Mouse (Mus musculus) kidney, embryonic 16.5 days (tissue): ENCODE results near the gene Krt90. TPM values are rescaled to one million over a fixed set of nuclear protein-coding genes. Genes with fewer than 3 reads are reported as not detected.

ENCODE experiments used
- ATAC-seq: fragments of 200-750 bp; cut with Nextera tagmentation; 2 replicates; pipeline ENCODE4 v1.8.0; 2017; ENCODE audit warnings: moderate TSS enrichment; ENCODE audit not compliant: low FRiP score, low TSS enrichment
- H3K27ac ChIP-seq: fragments of 300-500 bp; sonication (generic); 2 replicates; pipeline ENCODE4 v1.5.1; 2014; ENCODE audit warnings: low read length
- H3K27me3 ChIP-seq: fragments of 300-500 bp; sonication (generic); 2 replicates; pipeline ENCODE4 v1.6.1; 2014; ENCODE audit warnings: low read length, control low read depth, mixed read lengths; ENCODE audit not compliant: insufficient read depth
- H3K36me3 ChIP-seq: fragments of 300-500 bp; sonication (generic); 2 replicates; pipeline ENCODE4 v1.6.1; 2014; ENCODE audit warnings: low read length, control low read depth, mixed read lengths; ENCODE audit not compliant: insufficient read depth
- H3K4me1 ChIP-seq: fragments of 300-500 bp; sonication (generic); 2 replicates; pipeline ENCODE4 v1.6.1; 2014; ENCODE audit warnings: low read length, control low read depth, mixed read lengths; ENCODE audit not compliant: insufficient read depth
- H3K4me2 ChIP-seq: fragments of 300-500 bp; sonication (generic); replicated peaks from 2 replicates; pipeline ENCODE4 v1.6.1; 2014; ENCODE audit warnings: low read depth, low read length
- H3K4me3 ChIP-seq: fragments of 300-500 bp; sonication (generic); 2 replicates; pipeline ENCODE4 v1.5.1; 2014; ENCODE audit warnings: mild to moderate bottlenecking, low read length
- H3K9ac ChIP-seq: fragments of 300-500 bp; sonication (generic); replicated peaks from 2 replicates; pipeline ENCODE4 v1.6.1; 2014; ENCODE audit warnings: low read length
- H3K9me3 ChIP-seq: fragments of 300-500 bp; sonication (generic); 2 replicates; pipeline ENCODE4 v1.6.1; 2016; ENCODE audit warnings: low read length, control low read depth
- WGBS: fragments of 180-500 bp; shearing (Covaris S2); extraction: QIAGEN DNeasy Blood & Tissue Kit; methylation state at CpG from one replicate; pipeline ENCODE4 v1.1.7; 2014; 5-methylcytosine and 5-hydroxymethylcytosine counted together
- polyA plus RNA-seq: library from polyadenylated mRNA; unstranded; fragments of >200 nt; fragmentation: Nextera tagmentation; extraction: Ambion mirVana; gene quantifications from 2 replicates; pipeline ENCODE4 v1.2.1, GENCODE M21; 2015

The Krt90 gene
- 0.10 and 0.15 TPM in 2 replicates for polyA plus RNA-seq

DNA sequence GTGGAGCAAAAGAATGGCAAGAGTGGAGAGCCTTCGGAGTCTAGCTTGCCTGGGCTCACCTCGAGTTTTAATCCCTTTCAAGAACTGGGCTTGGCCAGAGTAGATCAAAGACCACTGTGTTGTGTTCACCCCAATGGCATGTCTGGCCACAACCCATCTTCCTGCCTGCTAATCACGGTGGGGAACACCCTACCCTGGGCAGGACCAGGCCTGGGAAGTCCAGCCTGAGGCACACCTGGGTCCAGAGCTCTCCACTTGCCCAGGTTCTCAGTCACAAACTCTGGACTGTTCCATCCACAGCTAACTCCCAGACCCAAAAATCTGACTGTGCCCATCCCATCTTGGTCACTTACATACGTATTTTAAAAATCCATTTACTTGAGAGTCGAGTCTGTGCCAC lies at the start of gene Krt90:
Gene Krt90 (minus strand): TSS at position 101 of the 400 bp plus-strand sequence.
- Histone ChIP-seq H3K9me3 (no peaks in the 10 kb centered on the region), H3K27ac (no peak within 1 kb of the TSS), H3K36me3 (no peaks in the 10 kb centered on the region), H3K4me2 (no peak within 1 kb of the TSS), H3K4me1 (peaks cover 7% of the 10 kb centered on the region), H3K27me3 (no peaks in the 10 kb centered on the region), H3K4me3 (no peak within 1 kb of the TSS), H3K9ac (no peak within 1 kb of the TSS)
- WGBS, result 65% methylated on average over 5 of the region's 5 CpGs
- no peak for ATAC-seq

DNA sequence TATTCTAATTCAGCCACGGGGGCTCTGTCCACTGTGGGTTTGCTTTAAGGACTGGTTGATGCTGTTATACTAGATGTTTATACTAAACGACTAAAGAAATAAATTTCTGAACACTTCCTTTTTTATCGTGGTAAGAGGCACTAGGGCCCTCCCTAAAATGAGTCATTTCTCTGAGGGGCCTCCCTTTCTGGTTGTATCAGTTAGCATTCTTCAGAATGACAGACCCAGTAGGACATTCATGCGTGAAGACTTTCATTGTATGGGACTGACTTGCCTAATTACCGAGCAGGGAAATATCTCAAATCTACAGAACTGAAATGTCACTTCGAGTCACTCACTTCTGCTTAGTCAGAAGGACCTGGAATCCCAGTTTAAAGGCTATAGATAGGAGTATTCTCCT lies 36.4 kb upstream of the Krt90 start:
- no peaks in the 10 kb centered on the region for H3K9me3 ChIP-seq
- no peak overlapping the region for H3K4me2 ChIP-seq
- H3K27ac ChIP-seq, result no peak overlapping the region
- no peak overlapping the region for H3K4me3 ChIP-seq
- H3K36me3 ChIP-seq, result no peaks in the 10 kb centered on the region
- no peak overlapping the region for H3K9ac ChIP-seq
- no peaks in the 10 kb centered on the region for H3K27me3 ChIP-seq
- WGBS, result 45% methylated on average over 6 of the region's 6 CpGs
- H3K4me1 ChIP-seq, result no peaks in the 10 kb centered on the region; the same call in 1 of the 2 replicates
- ATAC-seq, result no peak

DNA sequence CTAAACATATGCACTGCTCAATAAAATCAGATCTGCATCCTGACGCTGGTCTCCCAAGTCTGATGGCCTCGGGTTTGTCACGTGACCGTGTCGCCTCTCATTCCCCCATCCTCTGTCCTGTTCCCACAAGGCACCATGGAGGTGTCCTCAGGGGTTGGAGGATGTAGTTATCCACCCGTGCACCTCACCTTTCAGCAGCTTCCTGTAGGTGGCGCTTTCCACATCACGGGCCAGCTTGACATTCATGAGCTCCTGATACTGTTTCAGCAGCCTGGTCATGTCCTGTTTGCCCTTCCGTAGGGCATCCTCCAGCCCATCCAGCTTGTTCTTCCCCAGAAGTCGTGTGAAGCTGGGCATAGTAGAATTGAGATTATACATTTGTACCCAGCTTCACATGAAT lies 25.5 kb upstream of the Krt90 start:
- Histone ChIP-seq H3K27ac (no peak overlapping the region), H3K4me1 (no peaks in the 10 kb centered on the region), H3K4me3 (no peak overlapping the region), H3K4me2 (no peak overlapping the region), H3K36me3 (no peaks in the 10 kb centered on the region), H3K9ac (no peak overlapping the region), H3K27me3 (no peaks in the 10 kb centered on the region), H3K9me3 (no peaks in the 10 kb centered on the region)
- WGBS, result 84% methylated on average over 10 of the region's 10 CpGs
- no peak for ATAC-seq

DNA sequence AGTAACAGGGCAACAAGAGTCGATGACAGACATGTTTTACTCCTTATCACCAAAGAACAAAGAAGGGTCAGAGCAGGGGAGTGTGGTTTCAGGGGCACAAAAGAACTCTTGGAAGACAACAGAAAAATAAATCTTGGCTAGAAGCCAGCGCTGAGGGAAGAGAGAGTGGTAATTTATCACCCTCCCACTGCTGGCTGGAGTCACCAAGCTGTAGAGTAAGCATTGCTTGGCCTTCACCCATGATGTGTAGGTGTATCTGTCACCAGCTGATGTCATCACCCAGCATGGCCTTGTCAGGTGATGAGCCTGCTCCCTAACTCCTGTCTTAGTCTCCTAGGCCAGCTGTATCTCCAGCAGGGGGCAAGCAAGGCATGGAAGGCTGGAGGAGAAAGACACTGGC lies 21.7 kb upstream of the Krt90 start:
- H3K27me3 ChIP-seq, result no peaks in the 10 kb centered on the region
- H3K9ac ChIP-seq, result no peak overlapping the region
- no peak overlapping the region for H3K4me3 ChIP-seq
- no peak overlapping the region for H3K4me2 ChIP-seq
- no peaks in the 10 kb centered on the region for H3K36me3 ChIP-seq
- ATAC-seq, result no peak
- 24% methylated on average over 2 of the region's 2 CpGs for WGBS
- no peak overlapping the region for H3K27ac ChIP-seq
- no peaks in the 10 kb centered on the region for H3K4me1 ChIP-seq
- no peaks in the 10 kb centered on the region for H3K9me3 ChIP-seq

DNA sequence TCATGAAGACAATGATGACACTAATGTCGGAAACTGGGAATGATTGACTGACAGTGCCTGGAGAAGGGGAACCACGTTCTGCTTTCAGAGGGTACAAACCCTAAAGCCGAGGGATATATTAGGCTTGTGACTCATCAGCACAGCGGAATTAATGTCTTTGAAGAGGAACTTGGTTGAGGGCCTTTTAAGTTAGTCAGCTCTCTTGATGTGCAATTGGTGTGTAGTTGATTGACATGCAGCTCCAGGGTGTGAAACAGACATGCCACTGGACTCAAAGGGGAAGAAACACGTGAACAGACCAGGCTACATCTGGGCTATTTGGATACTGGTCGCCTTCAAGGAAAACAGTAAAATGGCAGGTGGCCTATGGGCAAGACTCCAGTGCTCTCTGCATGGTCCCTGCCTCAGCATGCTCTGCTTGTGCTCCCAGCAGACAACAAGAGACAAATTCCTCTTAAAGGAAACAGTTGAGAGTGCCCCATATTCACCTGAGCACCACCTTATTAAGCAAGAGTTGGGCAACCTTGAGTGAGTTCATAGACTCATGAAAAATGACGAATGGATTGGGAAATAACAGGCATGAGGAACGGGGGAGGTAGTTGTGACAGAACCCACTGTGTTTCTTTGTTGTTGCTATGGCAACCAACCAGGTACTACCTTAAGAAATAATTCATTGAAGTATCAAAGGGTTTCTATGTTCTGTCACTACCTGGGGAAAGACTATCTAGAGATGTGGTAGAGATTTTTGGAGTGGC lies 20.6 kb upstream of the Krt90 start:
- H3K9ac ChIP-seq, result no peak overlapping the region
- no peak overlapping the region for H3K4me3 ChIP-seq
- no peaks in the 10 kb centered on the region for H3K36me3 ChIP-seq
- no peaks in the 10 kb centered on the region for H3K4me1 ChIP-seq
- no peak overlapping the region for H3K4me2 ChIP-seq
- no peaks in the 10 kb centered on the region for H3K9me3 ChIP-seq
- ATAC-seq, result no peak
- WGBS, result 80% methylated on average over 8 of the region's 8 CpGs
- no peak overlapping the region for H3K27ac ChIP-seq
- H3K27me3 ChIP-seq, result no peaks in the 10 kb centered on the region

DNA sequence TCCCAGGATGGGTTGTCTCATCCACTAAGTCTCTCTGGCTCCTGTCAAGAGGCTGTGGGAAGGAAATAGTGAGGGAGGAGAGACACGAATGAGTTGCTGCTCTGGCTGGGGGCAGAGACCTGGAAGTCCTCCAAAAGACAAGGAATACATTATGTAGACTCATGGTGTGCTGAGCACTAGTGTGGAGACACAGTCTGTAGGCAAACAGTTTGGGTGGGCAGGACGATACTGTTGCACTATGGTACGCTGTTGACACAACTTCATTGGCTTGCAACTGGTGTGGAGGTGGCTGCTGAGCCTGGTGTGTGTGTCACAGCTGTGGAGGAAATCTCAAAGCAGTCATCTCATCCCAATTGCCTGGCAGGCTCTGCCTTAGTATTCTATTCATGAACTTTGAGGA lies 19.0 kb upstream of the Krt90 start:
- WGBS, result 73% methylated on average over 3 of the region's 3 CpGs
- Histone ChIP-seq H3K9ac (no peak overlapping the region), H3K4me3 (no peak overlapping the region), H3K36me3 (no peaks in the 10 kb centered on the region), H3K4me1 (no peaks in the 10 kb centered on the region), H3K4me2 (no peak overlapping the region), H3K27me3 (no peaks in the 10 kb centered on the region), H3K9me3 (no peaks in the 10 kb centered on the region), H3K27ac (no peak overlapping the region)
- ATAC-seq, result no peak

DNA sequence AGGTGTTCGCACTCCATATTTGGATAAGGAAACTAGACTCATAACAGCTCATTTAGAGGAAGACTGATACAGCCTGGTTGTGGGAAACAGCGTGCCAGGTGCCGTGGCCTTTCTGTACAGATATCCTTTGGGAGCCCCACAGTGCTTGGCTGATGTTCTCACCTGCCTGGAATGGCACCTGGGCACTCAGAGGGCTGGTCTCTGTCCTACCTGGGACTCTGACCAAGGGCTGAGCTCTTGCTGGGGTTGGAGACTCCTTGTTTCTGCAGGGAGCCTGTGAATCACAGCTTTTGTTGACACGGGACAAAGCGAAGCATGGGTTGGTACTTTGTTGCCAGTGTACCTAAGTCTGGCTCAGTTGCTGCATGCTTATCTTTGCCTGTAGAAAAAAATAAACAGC lies 12.8 kb upstream of the Krt90 start:
- H3K9ac ChIP-seq, result no peak overlapping the region
- H3K27me3 ChIP-seq, result no peaks in the 10 kb centered on the region
- peaks cover 12% of the 10 kb centered on the region for H3K4me1 ChIP-seq
- H3K4me2 ChIP-seq, result no peak overlapping the region
- ATAC-seq, result no peak
- H3K4me3 ChIP-seq, result no peak overlapping the region
- no peak overlapping the region for H3K27ac ChIP-seq
- H3K9me3 ChIP-seq, result no peaks in the 10 kb centered on the region
- 78% methylated on average over 5 of the region's 5 CpGs for WGBS
- no peaks in the 10 kb centered on the region for H3K36me3 ChIP-seq

DNA sequence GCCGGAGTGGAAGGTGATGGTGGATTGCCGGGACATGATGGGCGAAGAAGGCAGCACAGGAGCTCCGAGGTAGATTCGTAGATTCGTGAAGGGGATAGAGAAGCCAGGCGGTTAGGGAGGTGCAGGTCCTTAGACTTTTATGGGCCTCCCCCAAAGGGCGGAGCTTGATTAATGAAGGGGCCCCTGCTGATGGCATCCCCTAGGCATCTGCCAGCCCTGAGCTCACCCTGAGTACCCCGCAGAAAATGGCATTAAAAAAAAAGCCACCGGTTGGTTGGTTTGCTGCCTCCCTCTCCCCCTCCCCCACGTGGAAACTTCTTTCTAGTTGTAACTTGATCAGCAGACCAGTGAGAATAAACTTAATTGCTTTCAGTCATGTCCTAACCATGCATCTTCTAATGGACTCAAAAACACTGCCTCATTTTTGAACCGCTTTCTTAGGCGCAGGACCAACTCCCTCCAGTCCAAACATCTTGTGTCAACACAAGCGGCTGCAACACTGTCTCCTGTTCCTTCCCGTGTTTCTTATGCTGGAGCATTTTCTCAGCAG lies 11.1 kb upstream of the Krt90 start, which contains the start of gene Krt75:
Gene Krt75 (minus strand): TSS at position 109 of the 550 bp plus-strand sequence.
- Histone ChIP-seq H3K4me1 (peaks cover 12% of the 10 kb centered on the region), H3K36me3 (no peaks in the 10 kb centered on the region), H3K9ac (no peak within 1 kb of the TSS), H3K9me3 (no peaks in the 10 kb centered on the region), H3K4me3 (no peak within 1 kb of the TSS), H3K27ac (no peak within 1 kb of the TSS), H3K27me3 (no peaks in the 10 kb centered on the region), H3K4me2 (peak within 1 kb of the TSS; percentile 15; the same call in 1 of the 2 replicates)
- peak; percentile 61 for ATAC-seq
- WGBS, result 38% methylated on average over 15 of the region's 15 CpGs

DNA sequence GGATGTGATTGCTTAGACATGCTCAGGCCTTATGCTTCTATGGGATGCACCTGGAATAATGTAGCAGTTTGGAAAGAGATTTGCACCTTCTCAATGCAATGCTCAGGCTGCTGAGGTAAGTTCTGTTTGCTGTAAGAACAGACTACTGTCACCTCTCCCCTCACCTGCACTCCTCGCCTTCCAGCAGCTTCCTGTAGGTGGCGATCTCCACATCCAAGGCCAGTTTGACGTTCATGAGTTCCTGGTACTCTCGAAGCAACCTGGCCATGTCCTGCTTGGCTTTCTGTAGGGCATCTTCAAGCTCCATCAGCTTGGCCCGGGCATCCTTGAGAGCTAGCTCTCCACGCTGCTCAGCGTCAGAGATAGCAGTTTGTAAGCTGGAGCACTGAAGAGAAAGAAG lies 5.0 kb upstream of the Krt90 start:
- ATAC-seq, result no peak
- no peaks in the 10 kb centered on the region for H3K36me3 ChIP-seq
- no peaks in the 10 kb centered on the region for H3K4me1 ChIP-seq
- WGBS, result 53% methylated on average over 7 of the region's 7 CpGs
- H3K9ac ChIP-seq, result no peak overlapping the region
- H3K27me3 ChIP-seq, result no peaks in the 10 kb centered on the region
- H3K9me3 ChIP-seq, result no peaks in the 10 kb centered on the region
- no peak overlapping the region for H3K4me3 ChIP-seq
- no peak overlapping the region for H3K4me2 ChIP-seq
- H3K27ac ChIP-seq, result no peak overlapping the region

DNA sequence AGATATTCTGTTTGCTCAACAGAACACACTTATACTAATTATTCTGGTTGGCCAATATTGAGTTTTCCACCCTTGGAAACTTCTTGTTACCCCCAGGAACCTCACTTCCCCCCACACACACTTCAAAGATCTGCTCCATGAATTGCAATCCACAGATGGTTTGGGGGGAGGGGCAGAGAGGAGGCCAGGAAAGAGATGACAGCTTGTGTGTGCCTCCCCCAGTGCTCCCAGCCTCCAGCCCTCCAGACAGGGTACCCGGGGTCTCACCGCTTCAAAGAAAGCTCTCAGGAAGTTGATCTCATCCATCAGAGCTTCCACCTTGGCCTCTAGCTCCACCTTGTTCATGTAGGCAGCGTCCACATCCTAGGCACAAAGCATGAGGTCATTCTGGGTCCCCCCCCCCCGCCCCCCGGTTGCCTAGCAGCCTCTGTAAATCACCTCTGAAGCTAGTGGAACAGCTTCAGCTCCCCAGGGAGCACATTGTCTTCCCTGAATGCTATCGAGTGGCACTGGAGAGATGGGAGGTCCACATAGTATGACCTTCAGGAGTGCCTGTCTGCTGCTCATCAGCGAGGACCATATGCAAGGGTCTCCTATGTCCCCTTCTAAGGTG lies 4.6 kb downstream of the Krt90 start:
- no peak overlapping the region for H3K27ac ChIP-seq
- no peaks in the 10 kb centered on the region for H3K36me3 ChIP-seq
- H3K4me1 ChIP-seq, result peaks cover 7% of the 10 kb centered on the region
- H3K4me2 ChIP-seq, result no peak overlapping the region
- 5% methylated on average over 7 of the region's 7 CpGs for WGBS
- no peak overlapping the region for H3K4me3 ChIP-seq
- no peak overlapping the region for H3K9ac ChIP-seq
- no peaks in the 10 kb centered on the region for H3K9me3 ChIP-seq
- H3K27me3 ChIP-seq, result no peaks in the 10 kb centered on the region; the same call in 1 of the 2 replicates
- peak; percentile 66; the same call in 1 of the 2 replicates for ATAC-seq
